Mouse (Mus musculus): ENCODE measurements around the gene Gpr107.

DNA sequence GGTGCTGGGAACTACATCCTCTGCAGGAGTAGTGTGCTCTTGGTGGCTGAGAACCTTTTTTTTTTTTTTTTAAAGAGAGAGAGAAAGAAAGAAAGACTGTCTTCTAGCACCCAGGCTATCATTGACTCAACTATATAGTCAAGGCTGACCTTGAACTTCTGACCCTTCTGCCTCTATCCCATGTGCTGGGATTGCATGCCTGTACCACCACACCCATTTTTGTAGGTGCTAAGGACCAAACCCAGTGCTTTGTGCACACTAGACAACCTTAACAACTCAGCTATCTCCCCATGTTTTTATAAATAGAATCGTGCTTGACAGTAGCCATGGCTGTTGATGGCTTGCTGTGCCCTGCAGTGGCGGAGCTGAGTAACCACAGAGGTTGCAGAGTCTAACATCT, 47.9 kb downstream of the Gpr107 start:
- TF ChIP-seq EP300 (IDR thresholded peaks at IDR 0.05) (no peak), CTCF (IDR thresholded peaks at IDR 0.05) (no peak)
